Mouse (Mus musculus): ENCODE results near the gene Mak. TPM values are rescaled to one million over a fixed set of nuclear protein-coding genes. Genes with fewer than 3 reads are reported as not detected.
A peak's percentile ranks its signal among the peaks of the same experiment; 100 is the strongest.
"Not testable (repeated sequence)": the region's sequence is repeated elsewhere in the genome, so short reads cannot be mapped to it uniquely, and the experiment has no call there.

Gene Mak
- polyA plus RNA-seq, 1 experiment = not detected

- Histone ChIP-seq H3K4me3 (ENCODE audit: insufficient read depth, low read depth, low read length) (no peak overlapping the region), H3K27ac (replicated peaks; ENCODE audit: low read depth, low read length) (peak overlapping the region; percentile 73), H3K4me1 (ENCODE audit: control insufficient read depth, insufficient read depth, insufficient read length, low read length) (peaks cover 23% of the 10 kb centered on the region)
Observed at GRCm38 (mm10) chr13:41020494-41020893, 59.0 kb downstream of the Mak start.

- Histone ChIP-seq H3K4me3 (ENCODE audit: insufficient read depth, low read depth, low read length) (no peak overlapping the region), H3K4me1 (ENCODE audit: control insufficient read depth, insufficient read depth, insufficient read length, low read length) (peaks cover 23% of the 10 kb centered on the region), H3K27ac (replicated peaks; ENCODE audit: low read depth, low read length) (peak overlapping the region; percentile 24; the same call in 1 of the 2 replicates)
Observed at GRCm38 (mm10) chr13:41018756-41019591, 60.5 kb downstream of the Mak start.

GRCm38 (mm10) chr13:41018236-41018635, 61.3 kb downstream of the Mak start:
- peaks cover 23% of the 10 kb centered on the region for H3K4me1 ChIP-seq (ENCODE audit: control insufficient read depth, insufficient read depth, insufficient read length, low read length)
- no peak overlapping the region for H3K4me3 ChIP-seq (ENCODE audit: insufficient read depth, low read depth, low read length)
- H3K27ac ChIP-seq (replicated peaks; ENCODE audit: low read depth, low read length) = 0 out of 2 replicates have a peak overlapping the region, but pooled peaks have one; percentile 3

- Histone ChIP-seq H3K4me1 (ENCODE audit: control insufficient read depth, insufficient read depth, insufficient read length, low read length) (peaks cover 23% of the 10 kb centered on the region), H3K4me3 (ENCODE audit: insufficient read depth, low read depth, low read length) (peak overlapping the region; percentile 73), H3K27ac (replicated peaks; ENCODE audit: low read depth, low read length) (0 out of 2 replicates have a peak overlapping the region, but pooled peaks have one; percentile 3)
Observed at GRCm38 (mm10) chr13:41017832-41018231, 61.7 kb downstream of the Mak start.

GRCm38 (mm10) chr13:41016797-41017405, 62.6 kb downstream of the Mak start:
- Histone ChIP-seq H3K4me1 (ENCODE audit: control insufficient read depth, insufficient read depth, insufficient read length, low read length) (peaks cover 21% of the 10 kb centered on the region), H3K4me3 (ENCODE audit: insufficient read depth, low read depth, low read length) (peak overlapping the region; percentile 73), H3K27ac (replicated peaks; ENCODE audit: low read depth, low read length) (peak overlapping the region; percentile 88)

GRCm38 (mm10) chr13:41015829-41016634, 63.5 kb downstream of the Mak start, which contains the start of gene Tmem14c:
Gene Tmem14c (plus strand): TSS chr13:41016292.
- Histone ChIP-seq H3K4me1 (ENCODE audit: control insufficient read depth, insufficient read depth, insufficient read length, low read length) (peaks cover 19% of the 10 kb centered on the region), H3K27ac (replicated peaks; ENCODE audit: low read depth, low read length) (peak within 1 kb of the TSS; percentile 88), H3K4me3 (ENCODE audit: insufficient read depth, low read depth, low read length) (peak within 1 kb of the TSS; percentile 73)

GRCm38 (mm10) chr13:41008946-41009345, 70.6 kb downstream of the Mak start:
- Histone ChIP-seq H3K4me1 (ENCODE audit: control insufficient read depth, insufficient read depth, insufficient read length, low read length) (0 out of 2 replicates have a peak, but pooled peaks cover 3% of the 10 kb centered on the region), H3K4me3 (ENCODE audit: insufficient read depth, low read depth, low read length) (no peak overlapping the region), H3K27ac (replicated peaks; ENCODE audit: low read depth, low read length) (no peak overlapping the region)

- H3K4me3 ChIP-seq (ENCODE audit: insufficient read depth, low read depth, low read length) = no peak overlapping the region
- no peak overlapping the region for H3K27ac ChIP-seq (replicated peaks; ENCODE audit: low read depth, low read length)
Observed at GRCm38 (mm10) chr13:41008271-41008670, 71.2 kb downstream of the Mak start.

GRCm38 (mm10) chr13:41006244-41006643, 73.3 kb downstream of the Mak start:
- no peak overlapping the region for H3K4me3 ChIP-seq (ENCODE audit: insufficient read depth, low read depth, low read length)
- peak overlapping the region; percentile 21; the same call in 1 of the 2 replicates for H3K27ac ChIP-seq (replicated peaks; ENCODE audit: low read depth, low read length)
- peaks cover 7% of the 10 kb centered on the region; the same call in 1 of the 2 replicates for H3K4me1 ChIP-seq (ENCODE audit: control insufficient read depth, insufficient read depth, insufficient read length, low read length)

More at GRCm38 (mm10) chr13:41008271-41008670, 71.2 kb downstream of the Mak start:
- 0 out of 2 replicates have a peak, but pooled peaks cover 3% of the 10 kb centered on the region for H3K4me1 ChIP-seq (ENCODE audit: control insufficient read depth, insufficient read depth, insufficient read length, low read length)

- Histone ChIP-seq H3K4me1 (ENCODE audit: control insufficient read depth, insufficient read depth, insufficient read length, low read length) (peaks cover 7% of the 10 kb centered on the region; the same call in 1 of the 2 replicates), H3K27ac (replicated peaks; ENCODE audit: low read depth, low read length) (peak overlapping the region; percentile 45; the same call in 1 of the 2 replicates), H3K4me3 (ENCODE audit: insufficient read depth, low read depth, low read length) (peak overlapping the region; percentile 52)
Observed at GRCm38 (mm10) chr13:41002001-41002400, 77.5 kb downstream of the Mak start.

GRCm38 (mm10) chr13:41000926-41001639, 78.4 kb downstream of the Mak start, which contains the start of gene Pak1ip1:
Gene Pak1ip1 (plus strand): TSS chr13:41001023.
- peaks cover 5% of the 10 kb centered on the region; the same call in 1 of the 2 replicates for H3K4me1 ChIP-seq (ENCODE audit: control insufficient read depth, insufficient read depth, insufficient read length, low read length)

GRCm38 (mm10) chr13:41000140-41000925, 79.2 kb downstream of the Mak start:
- Histone ChIP-seq H3K4me3 (ENCODE audit: insufficient read depth, low read depth, low read length) (peak overlapping the region; percentile 98), H3K27ac (replicated peaks; ENCODE audit: low read depth, low read length) (peak overlapping the region; percentile 99), H3K4me1 (ENCODE audit: control insufficient read depth, insufficient read depth, insufficient read length, low read length) (peaks cover 4% of the 10 kb centered on the region; the same call in 1 of the 2 replicates)

More at GRCm38 (mm10) chr13:41000926-41001639, 78.4 kb downstream of the Mak start, which contains the start of gene Pak1ip1:
- peak within 1 kb of the TSS; percentile 98 for H3K4me3 ChIP-seq (ENCODE audit: insufficient read depth, low read depth, low read length)
- H3K27ac ChIP-seq (replicated peaks; ENCODE audit: low read depth, low read length) = peak within 1 kb of the TSS; percentile 99

GRCm38 (mm10) chr13:40998537-40998936, 81.0 kb downstream of the Mak start:
- H3K4me1 ChIP-seq (ENCODE audit: control insufficient read depth, insufficient read depth, insufficient read length, low read length); H3K27ac ChIP-seq (replicated peaks; ENCODE audit: low read depth, low read length); H3K4me3 ChIP-seq (ENCODE audit: insufficient read depth, low read depth, low read length): not testable (repeated sequence)
